Mouse (Mus musculus) right cerebral cortex, postnatal 4 days (tissue): ENCODE results near the gene Trim71.
"Not testable (repeated sequence)": the region's sequence is repeated elsewhere in the genome, so short reads cannot be mapped to it uniquely, and the experiment has no call there.

Experiments
- DNase-seq: peaks from one replicate; pipeline ENCODE4 v3.0.0-alpha.2; 2022

Gene Trim71

GRCm38 (mm10) chr9:114525073-114525633 is 39.0 kb downstream of the Trim71 start:
- DNase-seq: no peak

GRCm38 (mm10) chr9:114522501-114522900 is 41.7 kb downstream of the Trim71 start:
- DNase-seq: no peak

GRCm38 (mm10) chr9:114522041-114522440 is 42.1 kb downstream of the Trim71 start:
- no peak for DNase-seq

GRCm38 (mm10) chr9:114520529-114520928 is 43.6 kb downstream of the Trim71 start:
- DNase-seq: not testable (repeated sequence)

- DNase-seq: no peak
Measured at GRCm38 (mm10) chr9:114518812-114519477, 45.2 kb downstream of the Trim71 start.

GRCm38 (mm10) chr9:114517924-114518497 is 46.2 kb downstream of the Trim71 start:
- DNase-seq: no peak

GRCm38 (mm10) chr9:114515364-114515763 is 48.8 kb downstream of the Trim71 start, which contains the start of gene C130032M10Rik:
TSS of gene C130032M10Rik (plus strand) at chr9:114515697.
- DNase-seq: no peak

GRCm38 (mm10) chr9:114512831-114513230 is 51.3 kb downstream of the Trim71 start:
- DNase-seq: no peak

GRCm38 (mm10) chr9:114509785-114510184 is 54.4 kb downstream of the Trim71 start:
- DNase-seq: no peak

GRCm38 (mm10) chr9:114507421-114507820 is 56.7 kb downstream of the Trim71 start:
- no peak for DNase-seq

GRCm38 (mm10) chr9:114506564-114506963 is 57.6 kb downstream of the Trim71 start:
- no peak for DNase-seq

GRCm38 (mm10) chr9:114504816-114505215 is 59.4 kb downstream of the Trim71 start, which contains the start of gene Ccr4:
TSS of gene Ccr4 (minus strand) at chr9:114504916.
- no peak for DNase-seq

- no peak for DNase-seq
Measured at GRCm38 (mm10) chr9:114502711-114503427, 61.3 kb downstream of the Trim71 start.

GRCm38 (mm10) chr9:114501913-114502312 is 62.3 kb downstream of the Trim71 start:
- no peak for DNase-seq

- DNase-seq: no peak
Measured at GRCm38 (mm10) chr9:114501111-114501510, 63.1 kb downstream of the Trim71 start.

- DNase-seq: peak; percentile 55
Measured at GRCm38 (mm10) chr9:114499783-114500515, 64.2 kb downstream of the Trim71 start.

- DNase-seq: peak; percentile 92
Measured at GRCm38 (mm10) chr9:114498218-114498617, 66.0 kb downstream of the Trim71 start.

GRCm38 (mm10) chr9:114496469-114496868 is 67.7 kb downstream of the Trim71 start:
- no peak for DNase-seq

- no peak for DNase-seq
Measured at GRCm38 (mm10) chr9:114487481-114488258, 76.5 kb downstream of the Trim71 start.

GRCm38 (mm10) chr9:114486808-114487207 is 77.4 kb downstream of the Trim71 start:
- DNase-seq: no peak

- DNase-seq: no peak
Measured at GRCm38 (mm10) chr9:114484771-114485170, 79.4 kb downstream of the Trim71 start.

- DNase-seq: no peak
Measured at GRCm38 (mm10) chr9:114480940-114481339, 83.2 kb downstream of the Trim71 start.
